ENCODE assay signal across 16 mouse cellular contexts in genomic region chr4:138452306-138453096, GRCm38 (mm10). TPM values are rescaled to one million over a fixed set of nuclear protein-coding genes. Genes with fewer than 3 reads are reported as not detected.
DNase-seq lines count a peak whose midpoint lies in the region; ATAC-seq and TF ChIP-seq lines count a peak whose summit lies in the region.
"Had no signal": no experiment of that assay in that cellular context is flagged by ENCODE, and none has a peak within 500 bp of the region (broad histone marks: within the 10 kb centered on the region; RNA-seq: fewer than 3 reads in every experiment).

No protein-coding gene starts in this region.

- H3K9me3 ChIP-seq in neural tube, embryonic 12.5 days, result no peaks in the 10 kb centered on the region
- no peaks in the 10 kb centered on the region for H3K9me3 ChIP-seq in hindbrain, postnatal 0 days (ENCODE audit: low read length)
- H3K9me3 ChIP-seq: liver, embryonic 12.5 days had no signal

- ATAC-seq in neural tube, embryonic 12.5 days (ENCODE audit: low FRiP score, low read depth), result no peak
- ATAC-seq in hindbrain, postnatal 0 days, result no peak
- no peak for ATAC-seq in megakaryocyte progenitor cell, adult 5-6 weeks (replicated peaks; ENCODE audit: poor library complexity)
- ATAC-seq: CD4-positive, CD25-positive, alpha-beta regulatory T cell, adult 4 months; inflammation-experienced regulatory T-cells, adult 6 months had no signal

- WGBS in neural tube, embryonic 12.5 days, result 22% methylated on average over 15 of the region's 15 CpGs
- 34% methylated on average over 15 of the region's 15 CpGs for WGBS in hindbrain, postnatal 0 days

- no peak overlapping the region for H3K27ac ChIP-seq in neural tube, embryonic 12.5 days
- H3K27ac ChIP-seq in hindbrain, postnatal 0 days, result peak overlapping the region; percentile 95

- H3K9ac ChIP-seq in neural tube, embryonic 12.5 days, result no peak overlapping the region
- no peak overlapping the region for H3K9ac ChIP-seq in hindbrain, postnatal 0 days (replicated peaks; ENCODE audit: low read length)
- H3K9ac ChIP-seq: liver, embryonic 12.5 days had no signal

- H3K36me3 ChIP-seq in neural tube, embryonic 12.5 days, result no peaks in the 10 kb centered on the region
- no peaks in the 10 kb centered on the region for H3K36me3 ChIP-seq in hindbrain, postnatal 0 days (ENCODE audit: insufficient read depth, low read length)
- H3K36me3 ChIP-seq: liver, embryonic 12.5 days had no signal

- H3K27me3 ChIP-seq in neural tube, embryonic 12.5 days (replicated peaks), result peaks cover 8% of the 10 kb centered on the region
- H3K27me3 ChIP-seq in hindbrain, postnatal 0 days (ENCODE audit: insufficient read depth, low read length), result no peaks in the 10 kb centered on the region

- H3K4me3 ChIP-seq in neural tube, embryonic 12.5 days, result no peak overlapping the region
- no peak overlapping the region for H3K4me3 ChIP-seq in hindbrain, postnatal 0 days (ENCODE audit: low read length)
- H3K4me3 ChIP-seq: liver, embryonic 12.5 days had no signal

- no peak for TF ChIP-seq CTCF in hindbrain, postnatal 0 days (IDR thresholded peaks at IDR 0.05; ENCODE audit: low read depth)

- 0 out of 2 replicates have a peak overlapping the region, but pooled peaks have one; percentile 7 for H3K4me2 ChIP-seq in neural tube, embryonic 12.5 days (replicated peaks)
- H3K4me2 ChIP-seq in hindbrain, postnatal 0 days (ENCODE audit: low read depth, low read length), result peak overlapping the region; percentile 90; the same call in 1 of the 2 replicates

- peaks cover 48% of the 10 kb centered on the region for H3K4me1 ChIP-seq in neural tube, embryonic 12.5 days
- H3K4me1 ChIP-seq in hindbrain, postnatal 0 days (ENCODE audit: insufficient read depth, low read length), result peaks cover 17% of the 10 kb centered on the region

- DNase-seq in heart, adult 11 months, result peak; percentile 94
- DNase-seq in heart, postnatal 4 days, result no peak
- no peak for DNase-seq in neural tube, embryonic 10.5 days (ENCODE audit: extremely low spot score, low spot score)
- DNase-seq in hindbrain, postnatal 0 days (ENCODE audit: low spot score), result peak; percentile 25
- DNase-seq in retina, postnatal 1 day, result peak; percentile 25
- no peak for DNase-seq in adrenal gland, postnatal 4 days (ENCODE audit: low spot score in 2 of 2)
- DNase-seq: adrenal gland, postnatal 25 days had no signal

RNA-seq across cellular contexts. Expression of gene Camk2n1, which starts 1.6 kb away (rescaled TPM):
- total RNA-seq in heart, postnatal 4 days (2021), result 1 to 10 TPM; 6.8 to 8.0 TPM
- 9.2 and 11.7 TPM in 2 replicates for polyA plus RNA-seq in neural tube, embryonic 12.5 days (2016; fragmentation: Nextera tagmentation; extraction: Ambion mirVana)
- total RNA-seq in hindbrain, postnatal 0 days (2014; rRNA removed), result 34.9 and 37.5 TPM in 2 replicates
- 29.5 and 33.5 TPM in 2 replicates for polyA plus RNA-seq in hindbrain, postnatal 0 days (2015; fragmentation: Nextera tagmentation; extraction: Ambion mirVana)
- 0.02 TPM in 1 of 2 replicates, not detected in the other for total RNA-seq in megakaryocyte progenitor cell, adult 5-6 weeks (2015)
- total RNA-seq in megakaryocyte progenitor cell, adult 5-6 weeks (2017), result 0.03 TPM in 1 of 2 replicates, not detected in the other
- total RNA-seq in adrenal gland, postnatal 4 days (2021), result 10 to 100 TPM; 32.9 to 36.4 TPM

RNA-seq across cellular contexts. Expression of gene Mul1, which starts 18.0 kb away (rescaled TPM):
- 10 to 100 TPM; 55.2 to 62.7 TPM for total RNA-seq in heart, postnatal 4 days (2021)
- polyA plus RNA-seq in neural tube, embryonic 12.5 days (2016; fragmentation: Nextera tagmentation; extraction: Ambion mirVana), result 15.6 and 15.8 TPM in 2 replicates
- total RNA-seq in hindbrain, postnatal 0 days (2014; rRNA removed), result 36.2 and 39.1 TPM in 2 replicates
- polyA plus RNA-seq in hindbrain, postnatal 0 days (2015; fragmentation: Nextera tagmentation; extraction: Ambion mirVana), result 19.1 and 21.6 TPM in 2 replicates
- total RNA-seq in megakaryocyte progenitor cell, adult 5-6 weeks (2015), result 4.5 and 6.1 TPM in 2 replicates
- 4.7 and 6.4 TPM in 2 replicates for total RNA-seq in megakaryocyte progenitor cell, adult 5-6 weeks (2017)
- 10 to 100 TPM; 46.4 to 51.4 TPM for total RNA-seq in adrenal gland, postnatal 4 days (2021)

RNA-seq across cellular contexts. Expression of gene Fam43b, which starts 56.2 kb away (rescaled TPM):
- total RNA-seq in heart, postnatal 4 days (2021), result not detected
- 0.91 and 1.3 TPM in 2 replicates for polyA plus RNA-seq in neural tube, embryonic 12.5 days (2016; fragmentation: Nextera tagmentation; extraction: Ambion mirVana)
- total RNA-seq in hindbrain, postnatal 0 days (2014; rRNA removed), result 16.6 and 23.8 TPM in 2 replicates
- 17.9 and 18.6 TPM in 2 replicates for polyA plus RNA-seq in hindbrain, postnatal 0 days (2015; fragmentation: Nextera tagmentation; extraction: Ambion mirVana)
- not detected in 2 replicates for total RNA-seq in megakaryocyte progenitor cell, adult 5-6 weeks (2015)
- total RNA-seq in megakaryocyte progenitor cell, adult 5-6 weeks (2017), result not detected in 2 replicates
- 1 to 10 TPM; 2.2 to 3.2 TPM for total RNA-seq in adrenal gland, postnatal 4 days (2021)
- total RNA-seq: gastrocnemius, postnatal 4 days had no signal
- polyA plus RNA-seq: CD4-positive, CD25-positive, alpha-beta regulatory T cell, adult 4 months; heart, embryonic 14.5 days; inflammation-experienced regulatory T-cells, adult 6 months; large intestine, adult 2 months; liver, embryonic 12.5 days; myocyte had no signal

Comparison
In these comparisons a context has a peak if more than half of its experiments do, and no peak if none do; other contexts are left out.
1. DNase-seq: peak in heart, adult 11 months (single experiment), hindbrain, postnatal 0 days (single experiment) and retina, postnatal 1 day (single experiment); none in heart, postnatal 4 days (single experiment), neural tube, embryonic 10.5 days (single experiment) and adrenal gland, postnatal 4 days (0 of 2).
2. RNA of gene Camk2n1, which starts 1.6 kb away (total RNA-seq): 34.9 to 37.5 TPM in hindbrain, postnatal 0 days, 32.9 to 36.4 TPM in adrenal gland, postnatal 4 days and 6.8 to 8.0 TPM in heart, postnatal 4 days; 0.02 to 0.03 TPM in megakaryocyte progenitor cell, adult 5-6 weeks; every median in the first group is over 4 times any median in the second.